Mouse (Mus musculus) limb, embryonic 14.5 days (tissue): ENCODE data around the gene Tor4a. TPM values are rescaled to one million over a fixed set of nuclear protein-coding genes. Genes with fewer than 3 reads are reported as not detected.

Experiments
- ATAC-seq: fragments of 200-750 bp; cut with Nextera tagmentation; 2 replicates; pipeline ENCODE4 v1.8.0; 2017; ENCODE audit warnings: low read depth, moderate number of reproducible peaks, moderate TSS enrichment; ENCODE audit not compliant: low FRiP score
- DNase-seq: peaks from one replicate; pipeline ENCODE4 v3.0.0-alpha.2; 2015; ENCODE audit warnings: low spot score
- H3K27ac ChIP-seq: fragments of 300-500 bp; sonication (generic); replicated peaks from 2 replicates; pipeline ENCODE4 v1.5.1; 2014; ENCODE audit warnings: low read depth, mild to moderate bottlenecking, low read length, moderate library complexity, mixed read lengths
- H3K27me3 ChIP-seq: fragments of 300-500 bp; sonication (generic); 2 replicates; pipeline ENCODE4 v1.6.1; 2014; ENCODE audit warnings: low read length, mixed read lengths; ENCODE audit not compliant: control insufficient read depth, insufficient read depth
- H3K36me3 ChIP-seq: fragments of 300-500 bp; sonication (generic); 2 replicates; pipeline ENCODE4 v1.6.1; 2014; ENCODE audit warnings: mild to moderate bottlenecking, low read length, moderate library complexity, mixed read lengths; ENCODE audit not compliant: control insufficient read depth, insufficient read depth
- H3K4me1 ChIP-seq: fragments of 300-500 bp; sonication (generic); 2 replicates; pipeline ENCODE4 v1.6.1; 2014; ENCODE audit warnings: antibody characterized with exemption, low read length, mixed read lengths; ENCODE audit not compliant: control insufficient read depth, insufficient read depth
- H3K4me2 ChIP-seq: fragments of 300-500 bp; sonication (generic); replicated peaks from 2 replicates; pipeline ENCODE4 v1.6.1; 2014; ENCODE audit warnings: low read depth, mild to moderate bottlenecking, low read length, moderate library complexity; ENCODE audit not compliant: severe bottlenecking
- H3K4me3 ChIP-seq: fragments of 300-500 bp; sonication (generic); replicated peaks from 2 replicates; pipeline ENCODE4 v1.5.1; 2014; ENCODE audit warnings: low read length
- H3K9ac ChIP-seq: fragments of 300-500 bp; sonication (generic); 2 replicates; pipeline ENCODE4 v1.6.1; 2014; ENCODE audit warnings: mild to moderate bottlenecking, low read depth, low read length, moderate library complexity; ENCODE audit not compliant: severe bottlenecking
- H3K9me3 ChIP-seq: fragments of 300-500 bp; sonication (generic); 2 replicates; pipeline ENCODE4 v1.6.1; 2016; ENCODE audit warnings: low read length; ENCODE audit not compliant: control insufficient read depth
- POLR2A ChIP-seq: fragments of 200-500 bp; IDR thresholded peaks from 2 replicates; pipeline ENCODE4 v1.8.0; 2012; ENCODE audit warnings: inconsistent platforms, mild to moderate bottlenecking, moderate library complexity, borderline replicate concordance; ENCODE audit not compliant: insufficient read depth, insufficient read length; ENCODE audit errors: extremely low read depth
- WGBS: fragments of 180-500 bp; shearing (Covaris S2); extraction: QIAGEN DNeasy Blood & Tissue Kit; methylation state at CpG from one replicate; pipeline ENCODE4 v1.1.7; 2014; 5-methylcytosine and 5-hydroxymethylcytosine counted together
- polyA plus RNA-seq, 2 experiments: library from polyadenylated mRNA; depleted of rRNA in 1 of 2; stranded (reverse) in 1 of 2; unstranded in 1 of 2; fragments of >200 nt; fragmentation: Nextera tagmentation in 1 of 2; extraction: Ambion mirVana in 1 of 2; gene quantifications; 2 replicates each; pipeline versions ENCODE4 v1.2.1 to v1.2.3; 2012 to 2014

Tor4a gene
- polyA plus RNA-seq, 2 experiments = 5.9 to 8.1 TPM

DNA sequence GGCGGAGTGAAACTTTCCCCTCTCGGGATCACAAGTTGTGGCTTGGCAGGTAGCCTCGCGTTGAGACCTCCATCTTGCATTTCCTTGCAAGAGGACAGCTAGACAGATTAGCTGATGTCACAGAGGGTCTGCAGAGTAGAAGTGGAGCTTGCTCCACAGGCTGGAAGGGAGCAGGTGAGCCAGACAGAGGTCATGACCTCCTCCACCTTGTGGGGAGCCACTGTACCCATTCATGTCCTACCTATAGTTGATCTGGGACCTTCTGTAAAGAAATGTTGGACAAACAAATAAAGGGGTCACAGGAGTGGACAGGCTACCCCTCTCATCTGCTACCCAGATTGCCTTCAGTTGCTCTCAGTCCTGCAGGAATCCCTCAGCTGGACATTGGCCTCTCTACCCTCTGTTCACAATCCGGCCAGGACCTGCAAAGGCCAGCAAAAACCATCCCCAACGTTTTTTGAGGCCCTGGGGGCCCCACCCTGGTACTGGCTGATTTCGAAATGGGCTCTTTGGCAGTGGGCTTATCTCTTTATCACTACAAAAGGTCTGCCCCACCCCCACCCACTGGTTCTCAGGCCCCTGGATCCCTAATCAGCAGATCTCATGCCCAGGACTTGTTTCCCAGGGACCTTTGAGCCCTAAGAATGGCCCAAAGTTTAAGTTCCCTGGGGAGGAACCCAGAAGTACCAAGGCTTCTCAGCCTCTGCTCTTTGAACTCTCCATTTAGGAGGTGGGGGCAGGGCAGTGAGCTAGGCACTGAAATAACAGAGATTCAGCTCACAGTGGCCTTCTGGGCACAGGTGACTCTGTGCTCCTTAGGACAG is 21.6 kb downstream of the Tor4a start:
- Histone ChIP-seq H3K4me2 (no peak overlapping the region), H3K27ac (no peak overlapping the region), H3K9me3 (no peaks in the 10 kb centered on the region), H3K9ac (no peak overlapping the region), H3K36me3 (no peaks in the 10 kb centered on the region), H3K4me3 (no peak overlapping the region), H3K27me3 (peaks cover 10% of the 10 kb centered on the region; the same call in 1 of the 2 replicates), H3K4me1 (peaks cover 30% of the 10 kb centered on the region)
- DNase-seq (no peak), ATAC-seq (no peak)
- TF ChIP-seq POLR2A = no peak
- WGBS = 51% methylated on average over 7 of the region's 7 CpGs

GRCm38 (mm10) chr2:25173821-25174220 is 22.9 kb downstream of the Tor4a start:
- DNase-seq (no peak), ATAC-seq (no peak)
- Histone ChIP-seq H3K4me1 (peaks cover 21% of the 10 kb centered on the region), H3K4me3 (no peak overlapping the region), H3K27me3 (no peaks in the 10 kb centered on the region), H3K27ac (no peak overlapping the region), H3K4me2 (no peak overlapping the region), H3K9ac (no peak overlapping the region), H3K9me3 (no peaks in the 10 kb centered on the region), H3K36me3 (no peaks in the 10 kb centered on the region)
- 91% methylated on average over 4 of the region's 4 CpGs for WGBS
- TF ChIP-seq POLR2A = no peak

GRCm38 (mm10) chr2:25172629-25173028 is 24.1 kb downstream of the Tor4a start:
- ATAC-seq (no peak), DNase-seq (no peak)
- 66% methylated on average over 8 of the region's 8 CpGs for WGBS
- H3K4me2 ChIP-seq = no peak overlapping the region
- no peak for TF ChIP-seq POLR2A
- no peak overlapping the region for H3K27ac ChIP-seq
- H3K4me1 ChIP-seq = peaks cover 17% of the 10 kb centered on the region
- no peaks in the 10 kb centered on the region for H3K36me3 ChIP-seq
- H3K9ac ChIP-seq = no peak overlapping the region
- H3K9me3 ChIP-seq = no peaks in the 10 kb centered on the region
- no peak overlapping the region for H3K4me3 ChIP-seq
- H3K27me3 ChIP-seq = no peaks in the 10 kb centered on the region

DNA sequence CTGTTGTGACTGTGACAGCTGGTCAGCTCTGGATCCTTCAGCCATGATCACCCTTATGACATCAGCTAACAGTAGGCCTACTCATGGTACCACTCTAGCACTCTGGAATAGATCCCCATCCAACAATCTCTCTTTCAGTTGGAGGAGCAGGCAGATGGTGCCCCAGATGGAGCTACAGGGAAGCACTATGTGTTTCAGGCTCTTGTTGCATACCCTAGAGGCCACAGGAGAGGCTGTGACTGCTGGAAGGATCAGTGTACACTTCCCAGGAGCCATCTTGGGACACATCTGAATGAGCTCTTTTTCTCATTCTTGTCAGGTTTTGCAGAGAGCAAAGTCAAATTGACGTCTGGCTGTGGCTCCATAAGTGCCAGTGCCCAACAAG is 24.9 kb downstream of the Tor4a start:
- 40% methylated on average over 1 of the region's 1 CpGs for WGBS
- H3K27me3 ChIP-seq = no peaks in the 10 kb centered on the region
- H3K27ac ChIP-seq = no peak overlapping the region
- no peak overlapping the region for H3K9ac ChIP-seq
- no peaks in the 10 kb centered on the region for H3K9me3 ChIP-seq
- H3K36me3 ChIP-seq = no peaks in the 10 kb centered on the region
- TF ChIP-seq POLR2A = no peak
- peaks cover 9% of the 10 kb centered on the region for H3K4me1 ChIP-seq
- no peak overlapping the region for H3K4me3 ChIP-seq
- H3K4me2 ChIP-seq = no peak overlapping the region
- no peak for DNase-seq
- no peak for ATAC-seq

- no peaks in the 10 kb centered on the region for H3K9me3 ChIP-seq
- no peak overlapping the region for H3K4me3 ChIP-seq
- ATAC-seq = no peak
- WGBS = 80% methylated on average over 6 of the region's 6 CpGs
- no peak overlapping the region for H3K27ac ChIP-seq
- no peak overlapping the region for H3K4me2 ChIP-seq
- no peaks in the 10 kb centered on the region for H3K27me3 ChIP-seq
- no peak for DNase-seq
- H3K9ac ChIP-seq = no peak overlapping the region
- TF ChIP-seq POLR2A = no peak
- peaks cover 5% of the 10 kb centered on the region for H3K4me1 ChIP-seq
- H3K36me3 ChIP-seq = no peaks in the 10 kb centered on the region
Observed at GRCm38 (mm10) chr2:25171101-25171768, 25.5 kb downstream of the Tor4a start.
